Mouse (Mus musculus) hindbrain, embryonic 15.5 days (tissue): ENCODE measurements around the gene Gm20388. TPM values are rescaled to one million over a fixed set of nuclear protein-coding genes. Genes with fewer than 3 reads are reported as not detected.

ENCODE experiments used
- ATAC-seq: fragments of 200-750 bp; cut with Nextera tagmentation; 2 replicates; pipeline ENCODE4 v1.8.0; 2017; ENCODE audit warnings: low read depth, moderate number of reproducible peaks, moderate TSS enrichment; ENCODE audit not compliant: low FRiP score
- H3K27ac ChIP-seq: fragments of 300-500 bp; sonication (generic); replicated peaks from 2 replicates; pipeline ENCODE4 v1.5.1; 2015; ENCODE audit warnings: mild to moderate bottlenecking, inconsistent platforms
- H3K27me3 ChIP-seq: fragments of 300-500 bp; sonication (generic); 2 replicates; pipeline ENCODE4 v1.6.1; 2015; ENCODE audit warnings: control low read depth, inconsistent platforms
- H3K36me3 ChIP-seq: fragments of 300-500 bp; sonication (generic); 2 replicates; pipeline ENCODE4 v1.6.1; 2015; ENCODE audit warnings: control low read depth, inconsistent platforms
- H3K4me1 ChIP-seq: fragments of 300-500 bp; sonication (generic); replicated peaks from 2 replicates; pipeline ENCODE4 v1.6.1; 2015; ENCODE audit warnings: control low read depth, inconsistent platforms
- H3K4me2 ChIP-seq: fragments of 300-500 bp; sonication (generic); 2 replicates; pipeline ENCODE4 v1.6.1; 2015; ENCODE audit warnings: moderate library complexity, mild to moderate bottlenecking, inconsistent platforms
- H3K4me3 ChIP-seq: fragments of 300-500 bp; sonication (generic); 2 replicates; pipeline ENCODE4 v1.5.1; 2015; ENCODE audit warnings: mild to moderate bottlenecking, inconsistent platforms
- H3K9ac ChIP-seq: fragments of 300-500 bp; sonication (generic); 2 replicates; pipeline ENCODE4 v1.6.1; 2015; ENCODE audit warnings: inconsistent platforms
- H3K9me3 ChIP-seq: fragments of 300-500 bp; sonication (generic); 2 replicates; pipeline ENCODE4 v1.6.1; 2016; ENCODE audit warnings: control low read depth, inconsistent platforms
- WGBS: fragments of 180-500 bp; shearing (Covaris S2); methylation state at CpG from one replicate; pipeline ENCODE4 v1.1.7; 2015; 5-methylcytosine and 5-hydroxymethylcytosine counted together
- polyA plus RNA-seq: library from polyadenylated mRNA; unstranded; fragments of >200 nt; fragmentation: Nextera tagmentation; extraction: Ambion mirVana; gene quantifications from 2 replicates; pipeline ENCODE4 v1.2.1, GENCODE M21; 2015

The Gm20388 gene
- polyA plus RNA-seq, 1 experiment from 2014 or later: 5.4 TPM

DNA sequence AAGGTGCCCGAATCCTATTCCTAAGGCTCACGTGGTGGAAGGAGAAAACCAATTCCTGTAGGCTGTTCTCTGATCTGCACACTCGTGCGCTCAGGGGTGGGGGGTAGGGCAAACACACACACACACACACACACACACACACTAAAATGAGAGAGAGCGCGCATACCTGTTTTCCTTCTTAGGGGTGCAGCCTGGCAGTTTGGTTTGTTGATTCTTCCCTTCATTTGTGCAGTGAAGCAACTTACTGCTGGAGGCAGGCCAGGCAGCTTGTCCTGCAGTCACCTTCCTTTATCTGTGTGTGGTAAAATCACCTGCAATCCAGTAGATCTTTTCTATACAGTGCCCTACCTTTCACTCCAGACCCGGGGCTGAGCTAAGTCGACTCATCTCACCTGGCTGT, 3846.3 kb downstream of the Gm20388 start:
- Histone ChIP-seq H3K4me3 (no peak overlapping the region), H3K4me1 (peaks cover 36% of the 10 kb centered on the region), H3K36me3 (no peaks in the 10 kb centered on the region), H3K9ac (no peak overlapping the region), H3K9me3 (no peaks in the 10 kb centered on the region), H3K27ac (no peak overlapping the region), H3K27me3 (no peaks in the 10 kb centered on the region), H3K4me2 (no peak overlapping the region)
- no peak for ATAC-seq
- WGBS: 86% methylated on average over 8 of the region's 8 CpGs

DNA sequence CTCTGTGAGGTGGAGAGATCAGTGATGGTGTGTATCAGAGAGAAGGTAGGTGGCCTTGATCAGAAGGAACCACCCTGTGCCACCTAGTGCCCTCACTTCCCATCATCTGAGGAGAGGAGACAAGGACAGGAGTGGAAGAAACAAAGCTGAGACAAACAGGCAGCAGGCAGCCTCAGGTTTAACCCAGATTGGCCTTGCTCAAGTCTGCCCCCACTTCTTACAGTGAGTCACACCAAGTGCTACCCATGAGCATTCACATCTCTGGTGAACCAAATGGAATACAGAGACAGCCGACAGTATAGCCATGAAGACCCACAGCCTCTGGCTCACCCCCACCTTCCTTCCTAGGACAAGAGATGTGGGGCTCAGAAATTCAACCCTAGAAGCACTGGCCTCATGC, 3848.3 kb downstream of the Gm20388 start:
- H3K36me3 ChIP-seq: no peaks in the 10 kb centered on the region
- peaks cover 32% of the 10 kb centered on the region for H3K4me1 ChIP-seq
- WGBS: 92% methylated on average over 1 of the region's 1 CpGs
- H3K9ac ChIP-seq: no peak overlapping the region
- H3K4me3 ChIP-seq: no peak overlapping the region
- H3K27ac ChIP-seq: no peak overlapping the region
- no peak overlapping the region for H3K4me2 ChIP-seq
- no peak for ATAC-seq
- no peaks in the 10 kb centered on the region for H3K27me3 ChIP-seq
- no peaks in the 10 kb centered on the region for H3K9me3 ChIP-seq

DNA sequence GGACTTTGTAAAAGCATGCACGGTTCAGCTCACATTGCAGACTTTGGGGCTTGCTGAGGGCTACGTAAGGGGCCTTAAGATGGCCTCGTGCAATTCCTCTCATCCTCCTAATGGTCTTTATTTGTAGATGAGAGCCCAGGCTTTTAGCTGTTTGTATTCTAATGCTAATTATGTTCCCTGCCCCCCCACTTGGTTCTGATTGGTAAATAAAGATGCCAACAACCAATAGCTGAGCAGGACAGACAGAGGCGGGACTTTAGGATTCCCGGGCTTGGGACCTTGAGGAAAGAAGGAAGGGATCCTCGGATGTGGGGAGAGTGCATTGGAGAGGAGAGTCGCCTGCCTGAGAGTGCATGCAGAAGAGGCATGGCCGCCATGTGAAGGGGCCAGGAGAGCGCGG, 3849.3 kb downstream of the Gm20388 start:
- no peak overlapping the region for H3K9ac ChIP-seq
- H3K4me3 ChIP-seq: no peak overlapping the region
- H3K9me3 ChIP-seq: no peaks in the 10 kb centered on the region
- 6% methylated on average over 10 of the region's 10 CpGs for WGBS
- no peaks in the 10 kb centered on the region for H3K27me3 ChIP-seq
- H3K4me1 ChIP-seq: peaks cover 28% of the 10 kb centered on the region
- H3K27ac ChIP-seq: no peak overlapping the region
- peak overlapping the region; percentile 38 for H3K4me2 ChIP-seq
- peak; percentile 72; the same call in 1 of the 2 replicates for ATAC-seq
- no peaks in the 10 kb centered on the region for H3K36me3 ChIP-seq

DNA sequence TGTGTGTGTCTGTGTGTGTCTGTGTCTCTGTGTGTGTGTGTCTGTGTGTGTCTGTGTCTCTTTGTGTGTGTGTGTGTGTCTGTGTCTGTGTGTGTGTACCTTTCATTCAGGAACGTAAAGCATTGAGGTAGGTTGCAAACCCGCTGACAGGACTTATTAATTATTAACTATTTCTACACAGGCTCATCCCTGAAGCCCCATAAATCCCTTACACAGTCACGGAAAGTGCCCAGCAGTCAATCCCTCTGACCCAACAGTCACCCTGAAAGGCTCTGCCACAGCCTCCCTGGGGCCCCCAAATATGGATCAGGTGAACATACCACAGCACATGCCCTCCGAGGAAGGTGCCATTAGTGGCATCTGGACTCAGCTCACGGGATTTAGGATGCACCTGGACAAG, 3849.9 kb downstream of the Gm20388 start:
- no peak overlapping the region for H3K4me2 ChIP-seq
- 45% methylated on average over 5 of the region's 5 CpGs for WGBS
- H3K27me3 ChIP-seq: no peaks in the 10 kb centered on the region
- ATAC-seq: no peak
- H3K4me1 ChIP-seq: peaks cover 28% of the 10 kb centered on the region
- no peak overlapping the region for H3K9ac ChIP-seq
- no peak overlapping the region for H3K4me3 ChIP-seq
- H3K27ac ChIP-seq: no peak overlapping the region
- H3K36me3 ChIP-seq: no peaks in the 10 kb centered on the region
- H3K9me3 ChIP-seq: no peaks in the 10 kb centered on the region

DNA sequence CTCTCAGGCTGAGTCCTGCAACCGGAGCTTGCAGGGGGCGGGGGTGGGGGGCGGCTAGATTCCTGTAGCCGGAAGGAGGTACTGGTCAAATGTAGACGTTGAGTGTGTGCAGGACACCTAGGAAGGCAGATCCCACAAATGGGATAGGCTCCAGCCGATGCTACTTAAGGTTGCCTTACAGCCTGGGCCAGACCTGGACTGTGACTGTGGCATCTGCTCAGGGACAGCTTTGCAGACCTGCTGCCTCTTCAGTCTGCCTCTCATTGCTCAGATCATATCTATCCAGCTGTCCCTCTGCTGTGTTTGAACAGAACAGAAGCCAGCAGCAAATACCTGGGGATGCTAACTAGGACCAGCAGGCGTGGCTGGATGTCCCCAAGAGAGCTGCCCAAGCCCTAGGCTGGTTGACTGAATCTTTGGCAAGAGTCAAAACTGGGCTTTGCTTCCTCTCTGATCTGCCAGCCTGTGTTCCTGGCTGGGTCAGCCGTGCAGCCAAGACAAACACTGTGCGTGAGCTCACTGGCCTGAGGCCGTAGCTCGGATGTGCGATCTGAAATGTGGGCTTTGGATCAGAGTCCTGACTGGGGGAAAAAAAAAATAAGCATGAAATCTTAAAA, 3850.7 kb downstream of the Gm20388 start:
- 45% methylated on average over 12 of the region's 12 CpGs for WGBS
- Histone ChIP-seq H3K9ac (no peak overlapping the region), H3K4me1 (peaks cover 28% of the 10 kb centered on the region), H3K36me3 (no peaks in the 10 kb centered on the region), H3K4me2 (no peak overlapping the region), H3K9me3 (no peaks in the 10 kb centered on the region), H3K27ac (no peak overlapping the region), H3K27me3 (no peaks in the 10 kb centered on the region), H3K4me3 (no peak overlapping the region)
- ATAC-seq: no peak

DNA sequence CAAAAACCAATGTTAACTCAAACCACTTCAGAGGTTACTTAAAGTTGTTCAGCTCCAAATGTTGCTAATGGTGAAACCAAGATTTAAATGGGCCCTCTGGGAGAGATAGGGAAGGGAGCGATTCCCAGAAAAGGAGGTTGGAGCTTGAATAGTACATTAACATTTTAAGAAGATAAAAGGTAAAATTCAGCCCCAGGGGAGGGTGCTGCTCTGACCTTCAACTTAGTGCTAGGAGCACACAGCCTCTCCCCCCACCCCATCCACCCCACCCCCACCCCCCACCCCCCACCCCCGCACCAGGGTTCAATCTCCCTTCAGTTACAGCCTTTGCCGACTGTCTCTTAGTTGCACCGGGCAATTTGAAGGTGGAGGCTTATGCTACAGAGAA, 3851.2 kb downstream of the Gm20388 start:
- no peak overlapping the region for H3K4me2 ChIP-seq
- H3K4me1 ChIP-seq: peaks cover 28% of the 10 kb centered on the region
- no peaks in the 10 kb centered on the region for H3K27me3 ChIP-seq
- WGBS: 41% methylated on average over 4 of the region's 4 CpGs
- no peak overlapping the region for H3K4me3 ChIP-seq
- no peak overlapping the region for H3K27ac ChIP-seq
- ATAC-seq: no peak
- no peaks in the 10 kb centered on the region for H3K9me3 ChIP-seq
- no peaks in the 10 kb centered on the region for H3K36me3 ChIP-seq
- no peak overlapping the region for H3K9ac ChIP-seq

DNA sequence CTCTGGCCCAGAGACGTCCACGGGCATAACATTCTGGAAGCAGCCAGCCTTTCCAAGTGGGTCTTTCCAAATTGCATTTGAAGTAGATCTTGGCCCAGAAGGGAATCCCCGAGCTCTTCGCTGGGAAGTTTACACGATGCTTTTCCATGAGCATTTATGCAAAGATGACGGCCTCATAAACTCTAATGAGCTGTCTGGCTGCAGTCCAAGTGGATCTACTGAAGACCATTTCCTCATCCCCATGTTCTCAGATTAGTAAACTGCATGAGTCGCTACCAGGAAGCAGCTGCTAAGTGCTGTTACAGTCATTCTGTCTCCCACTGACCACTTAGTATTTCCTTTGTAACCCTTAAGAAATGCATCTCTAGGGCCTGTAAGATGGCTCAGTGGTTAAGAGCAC, 3852.7 kb downstream of the Gm20388 start:
- no peaks in the 10 kb centered on the region for H3K36me3 ChIP-seq
- peaks cover 28% of the 10 kb centered on the region for H3K4me1 ChIP-seq
- H3K27ac ChIP-seq: no peak overlapping the region
- no peak overlapping the region for H3K4me3 ChIP-seq
- no peaks in the 10 kb centered on the region for H3K27me3 ChIP-seq
- H3K9ac ChIP-seq: no peak overlapping the region
- 61% methylated on average over 7 of the region's 7 CpGs for WGBS
- no peak overlapping the region for H3K4me2 ChIP-seq
- no peak for ATAC-seq
- H3K9me3 ChIP-seq: no peaks in the 10 kb centered on the region

DNA sequence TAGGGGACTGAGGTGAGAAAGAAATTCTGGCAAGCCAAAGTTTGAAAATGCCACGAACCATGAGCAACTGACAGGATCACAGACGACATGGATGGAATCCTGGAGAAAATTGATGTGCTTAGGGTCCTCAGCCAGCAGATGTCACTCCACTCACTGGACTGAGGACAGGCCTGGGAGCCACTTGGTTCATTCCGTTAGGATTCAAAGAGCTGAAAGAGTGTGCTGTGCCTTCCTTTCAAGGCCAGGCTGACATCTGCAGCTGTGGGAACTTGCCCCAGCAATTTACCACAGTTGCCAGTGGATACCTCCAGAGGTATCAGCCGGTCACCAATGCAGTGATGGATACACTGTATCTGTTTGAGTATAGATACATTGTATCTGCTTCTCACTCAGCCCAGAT, 3854.0 kb downstream of the Gm20388 start:
- H3K36me3 ChIP-seq: no peaks in the 10 kb centered on the region
- H3K4me1 ChIP-seq: peaks cover 31% of the 10 kb centered on the region
- WGBS: 36% methylated on average over 4 of the region's 4 CpGs
- no peak for ATAC-seq
- no peak overlapping the region for H3K9ac ChIP-seq
- no peaks in the 10 kb centered on the region for H3K9me3 ChIP-seq
- H3K4me3 ChIP-seq: no peak overlapping the region
- no peaks in the 10 kb centered on the region for H3K27me3 ChIP-seq
- no peak overlapping the region for H3K27ac ChIP-seq
- H3K4me2 ChIP-seq: no peak overlapping the region

DNA sequence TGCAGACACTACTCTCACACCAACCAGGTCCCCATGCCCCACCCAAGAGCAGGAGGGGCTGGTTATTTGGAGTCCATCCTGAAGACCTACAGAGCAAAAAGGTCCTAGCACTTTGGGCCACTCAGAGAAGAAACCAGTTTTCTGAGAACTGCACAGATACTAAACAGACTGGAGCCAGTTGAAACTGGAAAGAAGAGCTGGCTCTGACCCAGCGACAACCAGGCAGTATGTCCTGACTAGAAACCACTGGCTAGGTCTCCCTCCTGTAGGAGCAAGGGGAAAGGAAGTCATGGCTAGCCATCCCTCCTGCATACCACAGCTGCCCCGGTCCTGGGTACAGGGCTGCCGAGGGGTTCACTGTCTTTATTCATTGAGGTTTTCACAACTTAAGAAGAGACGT, 3855.9 kb downstream of the Gm20388 start:
- Histone ChIP-seq H3K27me3 (no peaks in the 10 kb centered on the region), H3K4me3 (no peak overlapping the region), H3K9ac (no peak overlapping the region), H3K4me2 (no peak overlapping the region), H3K36me3 (no peaks in the 10 kb centered on the region), H3K9me3 (no peaks in the 10 kb centered on the region), H3K4me1 (peaks cover 17% of the 10 kb centered on the region; the same call in 1 of the 2 replicates), H3K27ac (no peak overlapping the region)
- ATAC-seq: no peak
- WGBS: 90% methylated on average over 4 of the region's 4 CpGs

DNA sequence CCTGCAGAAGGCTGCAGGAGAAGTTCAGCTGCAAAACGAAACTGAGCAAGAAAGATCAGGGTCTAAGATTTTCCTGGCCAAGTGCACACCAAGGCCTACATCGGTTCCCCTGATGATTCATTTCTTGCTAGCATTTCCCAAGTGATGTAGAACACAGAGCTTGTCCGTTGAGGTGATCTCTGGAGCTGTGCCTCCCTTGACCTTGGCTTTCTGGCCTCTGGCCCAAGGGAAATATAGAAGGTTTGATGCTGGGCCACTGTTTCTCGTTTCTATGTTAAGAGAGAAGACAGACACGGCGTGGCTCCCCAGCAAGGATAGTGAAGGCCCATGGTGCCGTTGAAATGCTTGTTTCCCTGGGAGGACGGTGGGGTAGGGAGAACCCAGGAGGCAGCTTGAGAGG, 3857.2 kb downstream of the Gm20388 start:
- H3K9ac ChIP-seq: no peak overlapping the region
- H3K4me3 ChIP-seq: no peak overlapping the region
- H3K27ac ChIP-seq: no peak overlapping the region
- H3K4me1 ChIP-seq: peaks cover 9% of the 10 kb centered on the region; the same call in 1 of the 2 replicates
- no peak overlapping the region for H3K4me2 ChIP-seq
- 85% methylated on average over 8 of the region's 8 CpGs for WGBS
- H3K27me3 ChIP-seq: no peaks in the 10 kb centered on the region
- no peaks in the 10 kb centered on the region for H3K36me3 ChIP-seq
- no peak for ATAC-seq
- no peaks in the 10 kb centered on the region for H3K9me3 ChIP-seq

DNA sequence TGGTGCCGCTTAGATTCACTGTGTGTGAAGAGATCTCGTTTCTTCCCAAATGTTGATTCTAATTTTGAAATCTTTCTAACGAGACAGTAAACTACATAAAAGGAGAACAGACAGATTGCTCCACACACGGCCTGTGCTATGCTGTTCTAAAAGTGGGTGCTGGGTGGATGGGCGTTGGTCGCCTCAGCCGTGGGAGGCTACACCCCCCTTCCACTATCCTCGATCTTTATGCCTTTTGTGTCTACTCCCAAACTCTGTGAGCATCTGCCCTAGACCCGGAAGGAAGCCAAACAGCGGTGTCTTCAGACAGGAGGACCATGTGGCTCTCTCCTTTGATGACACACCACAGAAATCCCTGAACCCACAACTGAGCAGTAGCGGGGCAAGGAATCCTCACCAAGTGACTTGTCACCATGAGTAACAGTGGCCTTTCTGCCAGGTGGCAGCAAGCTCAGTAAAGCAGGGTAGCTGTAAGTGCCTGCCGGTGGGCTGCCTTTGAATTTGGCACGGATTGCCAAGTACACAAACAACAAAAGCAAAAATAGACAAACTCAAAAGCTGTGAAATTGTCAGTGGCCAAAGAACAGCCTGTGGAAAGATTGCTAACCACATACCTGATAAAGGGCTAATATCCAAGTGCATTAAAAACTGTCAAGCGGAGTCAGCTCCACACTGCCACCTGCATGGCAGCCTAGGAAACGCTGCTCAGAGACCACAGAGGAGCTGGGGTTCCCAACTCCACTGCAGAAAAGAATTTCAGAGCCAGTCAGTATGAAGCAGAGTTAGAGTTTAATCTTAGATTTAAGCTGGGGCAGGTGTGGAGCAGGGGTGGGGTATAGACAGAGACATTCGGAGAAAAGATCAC, 3858.1 kb downstream of the Gm20388 start:
- peak; percentile 51; the same call in 1 of the 2 replicates for ATAC-seq
- Histone ChIP-seq H3K4me2 (no peak overlapping the region), H3K9ac (no peak overlapping the region), H3K27ac (no peak overlapping the region), H3K4me3 (no peak overlapping the region), H3K27me3 (no peaks in the 10 kb centered on the region), H3K4me1 (0 out of 2 replicates have a peak, but pooled peaks cover 5% of the 10 kb centered on the region), H3K9me3 (no peaks in the 10 kb centered on the region), H3K36me3 (no peaks in the 10 kb centered on the region)
- WGBS: 70% methylated on average over 16 of the region's 16 CpGs

DNA sequence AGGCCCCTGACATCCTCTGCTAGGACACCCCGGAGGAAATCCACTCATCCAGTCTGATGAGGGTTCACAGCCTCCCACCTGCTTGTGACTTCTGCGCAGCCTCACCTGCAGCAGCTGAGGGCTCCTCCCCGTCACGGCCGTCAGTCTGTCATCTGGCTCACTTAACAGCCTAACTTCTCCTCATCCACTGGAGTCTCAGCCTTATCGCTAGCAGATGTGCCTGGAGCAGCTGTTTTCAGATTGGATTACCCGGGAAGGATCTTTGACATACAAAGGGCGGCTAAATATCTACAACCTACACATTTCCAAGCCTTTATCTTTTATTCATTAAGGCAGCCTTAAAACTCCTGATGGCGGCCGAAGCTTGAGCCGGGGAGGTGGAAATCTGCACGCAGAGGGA, 3862.8 kb downstream of the Gm20388 start:
- ATAC-seq: no peak
- H3K9ac ChIP-seq: no peak overlapping the region
- H3K27ac ChIP-seq: no peak overlapping the region
- H3K4me3 ChIP-seq: no peak overlapping the region
- WGBS: 73% methylated on average over 12 of the region's 12 CpGs
- H3K4me1 ChIP-seq: 0 out of 2 replicates have a peak, but pooled peaks cover 5% of the 10 kb centered on the region
- H3K9me3 ChIP-seq: no peaks in the 10 kb centered on the region
- H3K4me2 ChIP-seq: no peak overlapping the region
- H3K36me3 ChIP-seq: no peaks in the 10 kb centered on the region
- H3K27me3 ChIP-seq: no peaks in the 10 kb centered on the region
